Mouse (Mus musculus): ENCODE results near the gene Nmbr. TPM values are rescaled to one million over a fixed set of nuclear protein-coding genes. Genes with fewer than 3 reads are reported as not detected.

Nmbr gene
- polyA plus RNA-seq, 1 experiment, result not detected

DNA sequence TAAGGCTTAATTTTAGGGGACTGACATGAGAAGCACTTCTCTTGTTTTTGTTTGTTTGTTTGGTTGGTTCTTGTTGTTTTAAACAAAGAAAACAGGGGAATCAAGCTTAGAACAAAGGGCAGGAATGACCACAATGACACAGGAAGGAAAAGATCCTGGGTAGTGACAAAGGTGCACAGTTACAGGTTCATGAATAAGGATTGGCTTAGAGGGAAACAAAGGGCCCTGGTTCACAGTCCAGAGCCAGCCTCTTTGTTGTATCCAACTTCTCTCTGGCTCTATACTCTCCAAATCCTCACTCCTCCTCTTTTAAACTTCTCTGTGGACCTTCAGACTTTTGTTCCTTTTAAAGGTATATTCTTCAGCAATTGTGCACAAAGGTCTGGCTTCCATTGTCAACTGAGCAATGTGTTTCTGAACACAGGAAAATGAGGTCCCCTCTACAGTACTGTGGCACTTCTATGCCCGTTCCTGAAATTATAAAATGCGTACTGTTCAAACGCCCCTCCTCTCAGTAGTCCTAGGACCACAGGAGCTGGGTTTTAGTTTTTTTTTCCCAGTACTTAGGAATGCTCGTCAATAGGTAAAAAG is 1.5 kb upstream of the Nmbr start:
- H3K4me3 ChIP-seq (replicated peaks; ENCODE audit: control insufficient read depth, low read depth, low read length), result no peak overlapping the region
- no peaks in the 10 kb centered on the region for H3K4me1 ChIP-seq (ENCODE audit: control insufficient read depth, insufficient read depth, low read length)
- TF ChIP-seq CTCF (IDR thresholded peaks at IDR 0.05; ENCODE audit: control insufficient read depth, insufficient read depth, low read length) (no peak), POLR2A (IDR thresholded peaks at IDR 0.05; ENCODE audit: borderline replicate concordance, control insufficient read depth, low read depth, low read length) (no peak)
- H3K27ac ChIP-seq (ENCODE audit: control insufficient read depth, insufficient read depth, low read depth, low read length, poor library complexity), result no peak overlapping the region
- WGBS, result 44% methylated on average over 4 of the region's 4 CpGs

DNA sequence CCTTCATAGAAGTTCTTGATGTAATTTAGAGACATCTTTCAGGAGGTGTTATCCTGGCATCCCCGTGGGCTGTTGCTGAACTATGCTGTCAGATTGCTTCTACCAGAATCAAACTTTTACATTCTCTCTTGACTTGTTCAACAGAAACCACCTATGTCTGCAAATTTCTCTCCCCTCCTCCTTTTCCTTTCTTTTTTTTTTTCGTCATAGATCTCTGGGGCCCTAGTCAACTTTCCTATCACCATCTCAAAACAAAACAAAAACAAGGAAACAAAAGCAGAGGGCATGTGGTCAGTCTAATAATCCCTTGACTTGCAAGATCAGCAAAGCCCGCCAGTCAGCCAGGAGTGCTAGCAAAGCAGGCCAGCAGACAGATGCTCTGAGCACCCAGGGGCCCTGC is 12.7 kb downstream of the Nmbr start, which contains the start of gene Gje1:
Gene Gje1, minus strand, starts transcription at position 101 of the 400 bp plus-strand sequence.
- no peaks in the 10 kb centered on the region for H3K4me1 ChIP-seq (ENCODE audit: control insufficient read depth, insufficient read depth, low read length)
- no peak within 1 kb of the TSS for H3K4me3 ChIP-seq (replicated peaks; ENCODE audit: control insufficient read depth, low read depth, low read length)
- no peak within 1 kb of the TSS for H3K27ac ChIP-seq (ENCODE audit: control insufficient read depth, insufficient read depth, low read depth, low read length, poor library complexity)
- WGBS, result 62% methylated on average over 3 of the region's 3 CpGs
- TF ChIP-seq CTCF (IDR thresholded peaks at IDR 0.05; ENCODE audit: control insufficient read depth, insufficient read depth, low read length) (no peak), POLR2A (IDR thresholded peaks at IDR 0.05; ENCODE audit: borderline replicate concordance, control insufficient read depth, low read depth, low read length) (no peak)

DNA sequence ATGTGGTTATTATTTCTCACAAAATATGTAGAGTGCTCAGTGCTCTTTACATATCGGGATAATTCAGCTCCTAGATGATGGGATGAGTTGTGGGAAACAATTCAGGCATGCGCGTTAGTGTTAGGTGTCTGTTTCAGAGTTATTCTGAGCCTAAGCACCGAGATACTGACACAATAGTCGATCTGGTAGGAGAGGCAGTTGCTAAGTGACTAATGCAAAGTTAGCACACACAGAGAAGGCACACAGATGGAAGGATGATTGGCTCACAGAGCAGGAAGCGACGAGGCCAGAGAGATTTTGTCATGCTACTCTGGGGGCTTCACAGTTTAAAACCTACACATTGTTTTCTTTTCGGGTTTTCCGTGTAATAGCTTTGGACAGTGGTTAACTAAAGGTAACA is 20.3 kb downstream of the Nmbr start:
- 74% methylated on average over 9 of the region's 9 CpGs for WGBS
- no peak overlapping the region for H3K27ac ChIP-seq (ENCODE audit: control insufficient read depth, insufficient read depth, low read depth, low read length, poor library complexity)
- H3K4me1 ChIP-seq (ENCODE audit: control insufficient read depth, insufficient read depth, low read length), result no peaks in the 10 kb centered on the region
- TF ChIP-seq POLR2A (IDR thresholded peaks at IDR 0.05; ENCODE audit: borderline replicate concordance, control insufficient read depth, low read depth, low read length) (no peak), CTCF (IDR thresholded peaks at IDR 0.05; ENCODE audit: control insufficient read depth, insufficient read depth, low read length) (no peak)
- no peak overlapping the region for H3K4me3 ChIP-seq (replicated peaks; ENCODE audit: control insufficient read depth, low read depth, low read length)

DNA sequence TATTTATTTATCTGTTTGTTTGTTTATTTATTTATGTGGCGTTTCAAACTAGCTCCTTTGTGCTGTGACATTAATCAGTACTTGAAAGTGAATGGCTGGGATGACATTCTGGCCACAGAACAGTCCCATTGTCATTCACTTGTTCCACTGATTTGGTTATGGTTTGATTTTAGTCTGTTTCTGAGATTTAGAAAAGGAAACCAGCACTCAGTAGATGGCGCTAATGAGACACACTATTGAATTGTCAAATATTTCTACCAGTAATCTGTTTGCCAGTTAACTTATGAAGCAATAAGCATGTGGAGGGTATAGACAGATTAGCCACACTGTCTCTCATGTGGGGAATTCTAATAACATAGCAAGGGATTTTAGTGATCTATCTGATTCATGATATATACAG is 28.9 kb downstream of the Nmbr start:
- Histone ChIP-seq H3K4me3 (replicated peaks; ENCODE audit: control insufficient read depth, low read depth, low read length) (no peak overlapping the region), H3K27ac (ENCODE audit: control insufficient read depth, insufficient read depth, low read depth, low read length, poor library complexity) (no peak overlapping the region), H3K4me1 (ENCODE audit: control insufficient read depth, insufficient read depth, low read length) (no peaks in the 10 kb centered on the region)
- no peak for TF ChIP-seq POLR2A (IDR thresholded peaks at IDR 0.05; ENCODE audit: borderline replicate concordance, control insufficient read depth, low read depth, low read length)
- TF ChIP-seq CTCF (IDR thresholded peaks at IDR 0.05; ENCODE audit: control insufficient read depth, insufficient read depth, low read length), result no peak
- 9% methylated on average over 2 of the region's 2 CpGs for WGBS

DNA sequence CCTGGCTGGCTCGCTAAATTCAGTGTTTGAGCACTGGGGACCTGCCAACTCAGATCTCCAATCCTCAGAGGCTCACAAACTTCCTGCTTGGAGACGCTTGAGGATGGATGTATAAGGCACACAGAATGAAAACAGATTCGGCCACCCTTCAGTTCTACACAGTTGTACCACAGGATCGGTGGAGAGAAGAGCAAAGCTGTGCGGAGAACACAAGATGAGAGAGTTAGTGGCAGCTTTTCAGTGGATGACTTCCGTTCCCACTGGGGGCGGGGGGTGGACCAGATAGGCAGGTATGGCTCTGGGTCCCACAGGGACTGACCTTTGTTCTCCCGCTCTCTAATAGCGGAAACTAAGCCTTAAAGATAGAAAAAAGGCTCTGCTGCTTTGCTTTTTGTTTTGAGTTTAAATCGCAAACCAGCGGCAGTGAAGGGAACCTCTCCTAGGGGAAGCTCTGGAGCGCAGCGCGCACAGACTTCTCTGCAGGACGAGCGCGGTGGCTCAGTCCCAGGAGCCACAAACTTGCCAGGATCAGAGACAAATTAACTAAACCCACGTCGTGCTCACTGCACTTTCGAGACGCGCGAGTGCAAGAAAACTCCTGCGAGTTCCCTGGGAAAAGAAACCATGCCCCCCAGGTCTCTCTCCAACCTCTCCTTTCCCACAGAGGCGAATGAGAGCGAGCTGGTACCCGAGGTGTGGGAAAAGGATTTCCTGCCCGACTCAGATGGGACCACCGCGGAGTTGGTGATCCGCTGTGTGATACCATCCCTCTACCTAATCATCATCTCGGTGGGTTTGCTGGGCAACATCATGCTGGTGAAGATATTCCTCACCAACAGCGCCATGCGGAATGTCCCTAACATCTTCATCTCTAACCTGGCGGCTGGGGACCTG is 54.5 kb downstream of the Nmbr start:
- 5% methylated on average over 35 of the region's 35 CpGs for WGBS
- H3K27ac ChIP-seq (ENCODE audit: control insufficient read depth, insufficient read depth, low read depth, low read length, poor library complexity), result no peak overlapping the region
- no peaks in the 10 kb centered on the region for H3K4me1 ChIP-seq (ENCODE audit: control insufficient read depth, insufficient read depth, low read length)
- TF ChIP-seq POLR2A (IDR thresholded peaks at IDR 0.05; ENCODE audit: borderline replicate concordance, control insufficient read depth, low read depth, low read length) (no peak), CTCF (IDR thresholded peaks at IDR 0.05; ENCODE audit: control insufficient read depth, insufficient read depth, low read length) (no peak)
- no peak overlapping the region for H3K4me3 ChIP-seq (replicated peaks; ENCODE audit: control insufficient read depth, low read depth, low read length)

DNA sequence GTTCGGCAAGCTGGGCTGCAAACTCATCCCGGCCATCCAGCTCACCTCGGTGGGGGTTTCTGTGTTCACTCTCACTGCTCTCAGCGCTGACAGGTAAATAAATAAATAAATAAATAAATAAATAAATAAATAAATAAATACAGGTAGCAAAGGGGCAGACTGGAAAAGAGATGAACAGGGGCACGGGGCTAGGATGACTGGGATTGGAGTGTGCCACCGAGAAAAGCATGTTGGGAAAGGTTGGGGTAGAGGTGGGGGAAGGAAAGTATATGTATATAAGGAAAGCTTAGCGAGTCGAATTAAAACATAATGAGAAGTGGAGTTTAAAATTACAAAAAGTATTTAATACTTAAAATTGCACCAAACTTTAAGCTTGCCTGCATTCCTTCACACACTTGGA is 55.2 kb downstream of the Nmbr start:
- TF ChIP-seq POLR2A (IDR thresholded peaks at IDR 0.05; ENCODE audit: borderline replicate concordance, control insufficient read depth, low read depth, low read length), result no peak
- no peak for TF ChIP-seq CTCF (IDR thresholded peaks at IDR 0.05; ENCODE audit: control insufficient read depth, insufficient read depth, low read length)
- Histone ChIP-seq H3K27ac (ENCODE audit: control insufficient read depth, insufficient read depth, low read depth, low read length, poor library complexity) (no peak overlapping the region), H3K4me1 (ENCODE audit: control insufficient read depth, insufficient read depth, low read length) (no peaks in the 10 kb centered on the region), H3K4me3 (replicated peaks; ENCODE audit: control insufficient read depth, low read depth, low read length) (no peak overlapping the region)
- 24% methylated on average over 8 of the region's 8 CpGs for WGBS

DNA sequence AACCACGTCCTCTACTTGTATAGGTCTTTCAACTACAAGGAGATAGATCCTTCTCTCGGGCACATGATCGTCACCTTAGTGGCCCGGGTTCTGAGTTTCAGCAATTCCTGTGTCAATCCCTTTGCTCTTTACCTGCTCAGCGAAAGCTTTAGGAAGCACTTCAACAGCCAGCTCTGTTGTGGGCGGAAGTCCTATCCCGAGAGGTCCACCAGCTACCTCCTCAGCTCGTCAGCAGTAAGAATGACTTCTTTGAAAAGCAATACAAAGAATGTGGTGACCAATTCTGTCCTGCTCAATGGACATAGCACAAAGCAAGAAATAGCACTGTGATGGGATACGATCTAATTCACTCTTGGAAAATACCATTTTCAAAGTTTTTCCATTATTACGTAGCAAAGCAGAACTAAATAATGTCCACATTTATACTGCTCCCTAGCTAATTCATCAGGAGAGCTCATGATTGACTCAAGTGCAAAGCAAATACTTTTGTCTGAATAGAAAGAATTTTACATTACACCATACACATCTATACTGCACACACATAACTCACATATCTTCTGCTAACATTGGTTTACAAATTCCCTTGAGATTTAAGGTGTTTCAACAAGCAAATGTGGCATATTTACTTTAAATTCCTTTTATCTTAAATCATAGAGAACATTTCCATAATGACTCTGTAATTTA is 65.0 kb downstream of the Nmbr start:
- no peaks in the 10 kb centered on the region for H3K4me1 ChIP-seq (ENCODE audit: control insufficient read depth, insufficient read depth, low read length)
- 82% methylated on average over 10 of the region's 10 CpGs for whole genome bisulfite sequencing
- H3K27ac ChIP-seq (ENCODE audit: control insufficient read depth, insufficient read depth, low read depth, low read length, poor library complexity), result no peak overlapping the region
- no peak for TF ChIP-seq CTCF (IDR thresholded peaks at IDR 0.05; ENCODE audit: control insufficient read depth, insufficient read depth, low read length)
- no peak for TF ChIP-seq POLR2A (IDR thresholded peaks at IDR 0.05; ENCODE audit: borderline replicate concordance, control insufficient read depth, low read depth, low read length)
- no peak overlapping the region for H3K4me3 ChIP-seq (replicated peaks; ENCODE audit: control insufficient read depth, low read depth, low read length)

DNA sequence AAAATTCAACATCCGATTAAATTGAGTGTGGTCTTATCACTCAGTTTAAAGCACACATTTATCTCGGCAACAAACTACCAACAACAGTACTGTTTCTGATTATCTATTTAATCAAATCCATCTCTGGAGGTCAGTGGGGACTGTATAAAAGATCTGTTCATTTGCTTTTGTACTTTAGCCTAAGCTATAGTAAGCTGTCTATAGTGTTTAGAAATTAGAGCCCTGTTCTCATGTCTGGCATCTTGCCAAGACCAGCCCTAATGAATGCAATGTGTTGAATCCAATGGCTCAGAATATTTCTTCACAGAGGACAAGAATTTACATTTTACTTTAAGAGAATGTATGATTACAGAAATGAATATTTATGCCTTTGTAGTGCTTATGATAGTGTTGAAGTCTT is 69.1 kb downstream of the Nmbr start:
- TF ChIP-seq POLR2A (IDR thresholded peaks at IDR 0.05; ENCODE audit: borderline replicate concordance, control insufficient read depth, low read depth, low read length) (no peak), CTCF (IDR thresholded peaks at IDR 0.05; ENCODE audit: control insufficient read depth, insufficient read depth, low read length) (no peak)
- H3K4me3 ChIP-seq (replicated peaks; ENCODE audit: control insufficient read depth, low read depth, low read length), result no peak overlapping the region
- no peaks in the 10 kb centered on the region for H3K4me1 ChIP-seq (ENCODE audit: control insufficient read depth, insufficient read depth, low read length)
- WGBS, result 87% methylated on average over 2 of the region's 2 CpGs
- no peak overlapping the region for H3K27ac ChIP-seq (ENCODE audit: control insufficient read depth, insufficient read depth, low read depth, low read length, poor library complexity)

Measured in bone marrow, adult 2 months (tissue).